Mouse (Mus musculus) cerebellum, adult 9-11 months (tissue): Measurements from ENCODE around the gene Manba.
A peak's percentile ranks its signal among the peaks of the same experiment; 100 is the strongest.
"Not testable (repeated sequence)": the region's sequence is repeated elsewhere in the genome, so short reads cannot be mapped to it uniquely, and the experiment has no call there.

Source experiments
- DNase-seq: peaks from one replicate; pipeline ENCODE4 v3.0.0; 2022

Gene Manba

GRCm38 (mm10) chr3:135489865-135490520 lies 4.6 kb downstream of the Manba start:
- DNase-seq: no peak

DNA sequence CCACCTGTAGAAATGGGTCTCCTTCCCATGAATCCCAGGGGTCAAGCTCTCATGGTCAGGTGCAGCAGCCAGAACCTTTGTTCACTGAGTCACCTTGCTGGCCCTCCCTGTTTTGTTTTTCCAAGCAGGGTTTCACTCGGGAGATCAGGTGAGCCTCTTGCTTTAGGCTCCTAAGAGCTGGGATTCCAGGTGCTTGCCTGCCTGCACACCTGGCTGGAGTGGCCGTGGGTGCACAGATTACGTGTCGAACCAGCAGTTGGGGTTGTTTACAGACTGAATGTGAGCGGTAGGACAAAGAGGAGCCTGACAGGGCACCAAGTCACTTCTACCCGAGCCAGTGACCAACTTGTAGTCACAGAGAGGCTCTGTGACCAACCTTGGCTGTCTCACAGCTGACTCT lies 5.7 kb downstream of the Manba start:
- DNase-seq: no peak

- DNase-seq: not testable (repeated sequence)
These were observed 7.9 kb downstream of the Manba start for GRCm38 (mm10) chr3:135493320-135493719.

DNA sequence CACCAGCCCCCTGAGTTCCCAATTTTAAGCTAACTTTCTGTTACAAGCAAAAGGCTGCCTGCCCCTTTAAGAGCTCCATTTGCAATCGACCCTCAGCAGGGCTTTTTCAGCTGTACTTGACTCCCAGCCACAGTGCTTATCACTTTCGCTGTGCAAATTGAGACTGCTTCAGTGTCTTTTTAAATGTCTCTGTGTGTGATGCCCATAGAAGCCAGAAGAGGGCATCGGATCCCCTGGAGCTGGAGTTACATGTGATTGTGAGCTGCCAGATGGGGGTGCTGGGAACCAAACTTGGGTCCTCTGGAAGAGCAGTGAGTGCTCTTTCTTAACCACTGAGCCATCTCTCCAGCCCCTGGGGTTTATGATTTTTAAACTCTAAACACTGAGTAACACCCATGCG lies 12.5 kb downstream of the Manba start:
- DNase-seq: not testable (repeated sequence)

- no peak for DNase-seq
These were observed 13.5 kb downstream of the Manba start for GRCm38 (mm10) chr3:135498891-135499290.

GRCm38 (mm10) chr3:135503160-135503559 lies 17.7 kb downstream of the Manba start:
- DNase-seq: no peak

DNA sequence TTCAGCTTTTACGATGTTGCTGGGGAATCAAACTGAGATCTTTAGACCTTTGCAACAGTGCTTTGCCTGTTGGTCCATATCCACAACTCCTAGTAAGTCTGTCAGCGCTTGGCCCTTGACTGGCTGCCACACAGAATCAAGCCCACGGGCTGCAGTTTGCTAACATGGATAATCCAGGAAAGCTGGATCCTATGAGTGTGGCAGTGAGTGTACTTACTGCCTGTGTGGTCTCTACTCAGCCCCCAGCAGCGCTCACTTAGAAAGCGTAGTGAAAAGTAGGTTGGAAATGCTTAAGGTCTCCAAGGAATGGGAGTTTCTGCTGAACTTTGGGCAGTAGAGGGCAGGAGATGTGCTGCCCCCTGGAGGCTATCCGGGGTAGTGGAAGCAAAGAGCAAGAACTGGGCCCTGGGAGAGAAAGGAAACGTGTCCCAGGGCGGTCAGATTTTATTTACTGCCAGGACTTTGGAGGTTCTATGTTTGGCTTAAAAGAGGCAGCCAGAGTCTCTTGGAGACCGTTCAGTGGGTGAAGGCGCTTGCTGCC lies 20.0 kb downstream of the Manba start:
- DNase-seq: peak; percentile 44

- DNase-seq: no peak
These were observed 20.6 kb downstream of the Manba start for GRCm38 (mm10) chr3:135505916-135506482.

- no peak for DNase-seq
These were observed 22.1 kb downstream of the Manba start for GRCm38 (mm10) chr3:135507506-135507905.

- DNase-seq: no peak
These were observed 22.8 kb downstream of the Manba start for GRCm38 (mm10) chr3:135508191-135508590.

- no peak for DNase-seq
These were observed 25.0 kb downstream of the Manba start for GRCm38 (mm10) chr3:135510372-135510771.

DNA sequence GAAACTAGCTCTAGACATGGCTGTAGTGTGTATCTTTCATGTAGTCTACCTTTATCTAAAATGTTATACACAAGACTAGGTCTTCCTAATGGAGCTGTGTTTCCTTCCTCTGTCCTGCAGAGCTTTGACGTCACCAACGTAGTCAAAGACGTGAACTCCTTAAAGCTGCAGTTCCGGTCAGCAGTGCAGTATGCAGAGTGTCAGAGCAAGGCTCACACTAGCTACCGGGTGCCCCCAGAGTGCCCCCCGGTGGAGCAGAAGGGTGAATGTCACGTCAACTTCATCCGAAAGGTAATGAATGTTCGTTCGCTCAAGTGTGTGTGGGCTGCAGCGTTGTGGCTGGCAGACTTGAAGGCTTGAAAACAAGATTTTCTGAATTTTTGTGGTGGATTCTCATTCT lies 26.3 kb downstream of the Manba start:
- DNase-seq: no peak

DNA sequence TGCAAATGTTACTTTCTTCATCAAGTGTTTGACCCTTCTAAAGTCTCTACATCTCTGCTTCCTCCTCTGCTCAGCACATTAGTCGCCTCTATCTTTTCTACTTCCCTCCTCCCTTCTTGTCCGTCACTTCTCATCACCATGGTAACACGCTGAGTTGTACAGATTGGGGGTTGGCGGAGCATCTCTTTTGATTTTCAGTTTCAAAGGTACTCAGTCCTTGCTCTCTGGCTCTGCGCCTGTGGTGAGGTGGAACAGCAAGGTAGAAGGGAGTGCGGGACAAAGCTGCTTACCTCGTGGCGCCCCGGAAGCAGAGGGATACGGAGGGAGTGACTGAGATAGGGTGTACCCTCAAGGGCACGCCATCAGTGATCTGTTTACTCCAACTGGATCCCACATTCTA lies 27.9 kb downstream of the Manba start:
- peak; percentile 37 for DNase-seq

DNA sequence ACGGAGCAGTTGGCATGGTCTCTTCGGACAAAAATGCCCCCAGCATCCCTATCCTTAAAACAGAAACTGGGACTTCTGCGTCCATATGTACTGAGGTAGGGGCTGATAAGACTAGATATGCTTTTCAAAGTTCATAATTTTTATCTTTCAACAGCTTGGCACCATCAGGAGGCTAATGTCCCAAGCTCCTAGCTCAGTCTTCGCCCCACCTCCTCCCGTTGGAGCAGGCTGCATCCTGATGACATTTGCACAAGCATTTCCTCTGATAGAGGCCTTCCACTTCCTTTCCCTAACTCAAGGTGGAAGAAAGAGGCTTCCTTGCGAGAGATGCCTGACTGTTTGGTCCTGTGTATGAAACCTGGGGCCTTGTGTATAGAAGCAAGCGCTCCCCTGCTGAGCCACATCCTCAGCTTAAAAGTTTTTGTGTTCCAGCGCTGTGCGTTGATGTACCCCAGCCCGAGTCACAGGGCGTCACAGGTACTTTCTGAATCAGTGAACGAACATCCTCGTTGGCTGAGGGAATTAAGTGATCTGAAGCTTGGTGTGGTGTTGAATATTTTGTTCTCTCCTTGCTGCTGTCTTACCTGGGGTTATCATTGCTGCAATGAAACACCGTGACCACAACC lies 28.5 kb downstream of the Manba start:
- DNase-seq: no peak

GRCm38 (mm10) chr3:135515246-135515645 lies 29.8 kb downstream of the Manba start:
- no peak for DNase-seq

DNA sequence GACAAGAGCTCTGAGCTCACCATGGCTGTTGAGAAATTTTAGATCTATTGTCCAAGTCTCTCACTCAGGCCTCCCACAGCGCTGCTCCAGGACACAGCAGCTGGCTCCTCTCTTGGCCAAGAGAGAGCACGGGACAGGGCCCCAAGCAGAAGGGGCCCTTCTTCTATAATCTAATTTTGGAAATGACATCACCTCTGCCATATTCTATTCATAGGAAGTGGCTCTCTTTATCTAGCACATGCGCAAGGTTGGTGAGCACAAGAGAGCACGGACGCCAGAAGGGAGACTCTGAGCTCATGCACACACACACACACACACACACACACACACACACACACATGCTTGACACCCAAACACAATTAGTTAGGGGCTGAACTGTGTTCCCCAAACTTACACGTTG lies 31.5 kb downstream of the Manba start:
- peak; percentile 79 for DNase-seq

GRCm38 (mm10) chr3:135518882-135519281 lies 33.5 kb downstream of the Manba start:
- DNase-seq: no peak

DNA sequence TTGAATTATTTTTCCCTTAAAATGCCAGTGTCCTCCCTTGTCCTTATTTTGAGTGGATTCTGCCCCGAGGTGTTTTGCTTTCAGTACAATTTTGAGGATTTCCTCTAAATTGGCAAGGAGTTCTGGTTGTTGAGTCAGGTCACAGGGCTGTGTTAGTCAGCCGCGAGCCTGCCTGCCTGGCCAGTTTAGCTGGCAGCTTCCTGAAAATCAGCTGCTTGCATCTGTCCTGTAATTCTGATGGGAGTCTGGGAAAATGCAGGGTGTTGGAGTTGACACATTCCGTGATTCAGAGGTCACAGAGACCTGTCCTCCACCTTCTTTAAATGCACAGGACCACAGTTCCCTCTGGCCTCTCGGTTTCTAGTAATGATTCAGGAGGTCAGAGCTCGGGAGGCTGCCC lies 34.2 kb downstream of the Manba start:
- no peak for DNase-seq

GRCm38 (mm10) chr3:135521963-135522362 lies 36.6 kb downstream of the Manba start:
- DNase-seq: peak; percentile 62

- DNase-seq: no peak
These were observed 37.4 kb downstream of the Manba start for GRCm38 (mm10) chr3:135522618-135523355.

DNA sequence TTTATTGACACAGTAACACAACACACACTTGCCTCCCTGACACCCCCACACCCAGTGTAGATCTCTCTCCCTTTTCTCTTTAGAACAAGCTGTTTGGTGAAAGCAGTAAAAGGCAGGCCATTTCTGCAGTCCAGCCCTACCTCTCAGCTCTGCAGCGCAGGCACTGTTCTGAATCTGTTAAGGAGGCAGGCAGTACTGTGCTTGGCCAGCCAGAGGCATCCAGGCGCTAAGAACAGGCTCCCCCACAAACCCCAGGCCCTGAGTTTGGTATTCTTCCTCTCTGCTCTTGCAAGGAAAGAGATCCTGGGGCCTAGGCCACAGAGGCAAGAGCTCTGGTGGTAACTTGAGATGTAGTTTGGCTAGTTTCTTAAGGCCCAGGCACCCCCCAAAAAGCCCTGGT lies 39.5 kb downstream of the Manba start:
- DNase-seq: not testable (repeated sequence)

- DNase-seq: no peak
These were observed 44.3 kb downstream of the Manba start for GRCm38 (mm10) chr3:135529670-135530069.

DNA sequence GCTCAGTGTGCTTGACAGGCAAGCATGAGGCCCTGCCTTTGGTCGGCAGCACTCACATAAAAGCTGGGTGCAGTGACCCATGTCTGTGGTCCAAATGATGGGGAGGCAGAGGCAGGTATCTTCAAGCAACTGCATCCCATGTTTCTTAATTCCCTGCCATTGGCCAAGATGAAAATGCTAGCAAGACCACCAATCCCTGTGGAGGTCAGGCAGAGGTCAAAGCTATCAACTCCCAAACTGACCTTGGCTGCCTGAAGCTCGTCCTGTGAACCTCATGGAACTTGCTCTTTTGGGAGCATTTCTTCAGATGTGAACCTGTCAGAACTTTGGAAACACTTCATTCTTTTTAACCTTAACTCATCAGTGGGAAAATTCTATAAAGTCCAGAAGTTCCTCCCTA lies 46.4 kb downstream of the Manba start:
- no peak for DNase-seq

DNA sequence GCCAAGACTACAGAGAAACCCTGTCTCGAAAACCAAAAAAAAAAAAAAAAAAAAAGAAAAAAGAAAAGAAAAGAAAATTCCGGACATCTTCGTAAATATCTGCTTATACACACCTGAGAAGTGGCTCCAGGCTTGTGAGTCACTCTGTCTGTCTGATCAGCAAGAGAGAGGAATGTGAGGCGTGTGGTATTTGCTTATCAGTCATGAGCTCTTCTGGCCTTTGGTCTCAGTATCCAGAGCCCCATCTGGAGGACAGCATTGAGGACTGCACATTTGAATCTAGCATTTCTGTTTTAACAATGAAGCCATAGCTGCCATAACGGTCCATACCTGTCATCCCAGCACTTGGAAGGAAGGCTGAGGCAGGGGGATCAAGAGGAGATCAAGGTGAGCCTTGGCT lies 48.7 kb downstream of the Manba start:
- no peak for DNase-seq
